Comparison of ENCODE assay signal across 9 mouse cellular contexts in genomic region chr7:141131904-141132755, GRCm38 (mm10). TPM values are rescaled to one million over a fixed set of nuclear protein-coding genes. Genes with fewer than 3 reads are reported as not detected.
DNase-seq lines count a peak whose midpoint lies in the region; ATAC-seq and TF ChIP-seq lines count a peak whose summit lies in the region.
"Had no signal": no experiment of that assay in that cellular context is flagged by ENCODE, and none has a peak within 500 bp of the region (broad histone marks: within the 10 kb centered on the region; RNA-seq: fewer than 3 reads in every experiment).

No protein-coding gene starts in this region.

- H3K4me2 ChIP-seq in heart, embryonic 16.5 days (ENCODE audit: low read depth, low read length) = peak overlapping the region; percentile 83
- peak overlapping the region; percentile 78 for H3K4me2 ChIP-seq in embryonic facial prominence, embryonic 15.5 days (replicated peaks)
- peak overlapping the region; percentile 78 for H3K4me2 ChIP-seq in kidney, postnatal 0 days (ENCODE audit: low read length)
- H3K4me2 ChIP-seq in myocyte (ENCODE audit: low read depth) = peak overlapping the region; percentile 77

- no peaks in the 10 kb centered on the region for H3K9me3 ChIP-seq in heart, embryonic 16.5 days (replicated peaks; ENCODE audit: control insufficient read depth, low read length)
- H3K9me3 ChIP-seq in embryonic facial prominence, embryonic 15.5 days (replicated peaks) = no peaks in the 10 kb centered on the region
- no peaks in the 10 kb centered on the region for H3K9me3 ChIP-seq in kidney, postnatal 0 days (replicated peaks; ENCODE audit: low read length)

- intact Hi-C loops in heart, postnatal 14 days (cut with DNase I) = loop anchor here (2.0 kb wide), 1 partner anchor 39 kb away; no protein-coding TSS in a partner anchor
- intact Hi-C loops in gastrocnemius, postnatal 14 days (cut with DNase I; ENCODE audit: low total_unique reads) = no loop called here

- peaks cover 13% of the 10 kb centered on the region for H3K4me1 ChIP-seq in heart, embryonic 16.5 days (ENCODE audit: control insufficient read depth, insufficient read depth, low read length)
- peaks cover 19% of the 10 kb centered on the region for H3K4me1 ChIP-seq in embryonic facial prominence, embryonic 15.5 days
- H3K4me1 ChIP-seq in kidney, postnatal 0 days (replicated peaks; ENCODE audit: insufficient read depth, low read length) = peaks cover 6% of the 10 kb centered on the region; the same call in 1 of the 2 replicates

- H3K36me3 ChIP-seq in heart, embryonic 16.5 days (ENCODE audit: control insufficient read depth, insufficient read depth) = peaks cover 8% of the 10 kb centered on the region
- H3K36me3 ChIP-seq in embryonic facial prominence, embryonic 15.5 days = peaks cover 22% of the 10 kb centered on the region
- peaks cover 18% of the 10 kb centered on the region; the same call in 1 of the 2 replicates for H3K36me3 ChIP-seq in kidney, postnatal 0 days (ENCODE audit: insufficient read depth, low read length)
- no peaks in the 10 kb centered on the region for H3K36me3 ChIP-seq in myocyte (ENCODE audit: control insufficient read depth, insufficient read depth)

- no peak for DNase-seq in heart, postnatal 14 days
- no peak for DNase-seq in kidney, postnatal 0 days (ENCODE audit: low spot score)
- DNase-seq in gastrocnemius, postnatal 14 days = no peak
- DNase-seq in Muller cell, postnatal 12 days (ENCODE audit: inconsistent ontology term) = no peak
- no peak for DNase-seq in frontal cortex, postnatal 14 days (ENCODE audit: low spot score in 2 of 2)

- peaks cover 12% of the 10 kb centered on the region for H3K79me2 ChIP-seq in myocyte (ENCODE audit: control insufficient read depth, insufficient read depth)

- peak overlapping the region; percentile 13; the same call in 1 of the 2 replicates for H3K27ac ChIP-seq in heart, embryonic 16.5 days (ENCODE audit: low read length)
- H3K27ac ChIP-seq in embryonic facial prominence, embryonic 15.5 days (replicated peaks) = no peak overlapping the region
- H3K27ac ChIP-seq in kidney, postnatal 0 days = peak overlapping the region; percentile 54; the same call in 1 of the 2 replicates

- H3K4me3 ChIP-seq in heart, embryonic 16.5 days (ENCODE audit: low read length) = peak overlapping the region; percentile 96
- peak overlapping the region; percentile 85 for H3K4me3 ChIP-seq in embryonic facial prominence, embryonic 15.5 days (replicated peaks)
- peak overlapping the region; percentile 97 for H3K4me3 ChIP-seq in kidney, postnatal 0 days (replicated peaks; ENCODE audit: low read depth, low read length)
- H3K4me3 ChIP-seq in myocyte = peak overlapping the region; percentile 58

- TF ChIP-seq CTCF in kidney, postnatal 0 days (IDR thresholded peaks at IDR 0.05; ENCODE audit: low read depth) = no peak

- no peaks in the 10 kb centered on the region for H3K27me3 ChIP-seq in heart, embryonic 16.5 days (ENCODE audit: control insufficient read depth, insufficient read depth, low read length)
- H3K27me3 ChIP-seq in embryonic facial prominence, embryonic 15.5 days = no peaks in the 10 kb centered on the region
- H3K27me3 ChIP-seq in kidney, postnatal 0 days (ENCODE audit: insufficient read depth, low read length) = no peaks in the 10 kb centered on the region
- H3K27me3 ChIP-seq in myocyte (ENCODE audit: control insufficient read depth, insufficient read depth, insufficient read length) = no peaks in the 10 kb centered on the region
- H3K27me3 ChIP-seq: Patski had no signal

- peak overlapping the region; percentile 39 for H3ac ChIP-seq in myocyte (ENCODE audit: control insufficient read depth, insufficient read length)

- 52% methylated on average over 12 of the region's 12 CpGs for WGBS in heart, embryonic 16.5 days
- WGBS in embryonic facial prominence, embryonic 15.5 days = 55% methylated on average over 12 of the region's 12 CpGs
- 56% methylated on average over 12 of the region's 12 CpGs for WGBS in kidney, postnatal 0 days

- H3K9ac ChIP-seq in heart, embryonic 16.5 days (ENCODE audit: low read length) = peak overlapping the region; percentile 98
- H3K9ac ChIP-seq in embryonic facial prominence, embryonic 15.5 days = peak overlapping the region; percentile 95
- peak overlapping the region; percentile 89 for H3K9ac ChIP-seq in kidney, postnatal 0 days (ENCODE audit: low read depth, low read length)

- no peak for TF ChIP-seq POLR2A in myocyte (IDR thresholded peaks at IDR 0.05; ENCODE audit: insufficient read length, low read depth)

- no peak for ATAC-seq in heart, embryonic 16.5 days (replicated peaks; ENCODE audit: extremely low read depth, insufficient read depth, low FRiP score)
- ATAC-seq in embryonic facial prominence, embryonic 15.5 days (ENCODE audit: insufficient number of reproducible peaks, low FRiP score, low TSS enrichment, low read depth) = no peak
- ATAC-seq in kidney, postnatal 0 days (replicated peaks; ENCODE audit: low FRiP score, low read depth) = no peak

TF ChIP-seq in myocyte, 11 proteins besides CTCF, POLR2A, EP300 and RAD21:
- TF ChIP-seq TCF3 (IDR thresholded peaks at IDR 0.05; ENCODE audit: insufficient read length, low read depth) (no peak), USF1 (IDR thresholded peaks at IDR 0.05; ENCODE audit: low read depth) (no peak)

RNA-seq across cellular contexts. Expression of gene Ptdss2, which starts 9.9 kb away (rescaled TPM):
- polyA plus RNA-seq in heart, embryonic 16.5 days (2015; fragmentation: Nextera tagmentation; extraction: Ambion mirVana) = 56.1 and 63.9 TPM in 2 replicates
- 10 to 100 TPM; 35.9 to 38.7 TPM for total RNA-seq in heart, postnatal 14 days (2021)
- polyA plus RNA-seq in embryonic facial prominence, embryonic 15.5 days (2015; fragmentation: Nextera tagmentation; extraction: Ambion mirVana) = 68.4 and 69.7 TPM in 2 replicates
- 75.3 and 85.1 TPM in 2 replicates for polyA plus RNA-seq in kidney, postnatal 0 days (2015; fragmentation: Nextera tagmentation; extraction: Ambion mirVana)
- polyA plus RNA-seq in myocyte (2012; fragmentation: generic; extraction: Trizol) = 28.0 TPM
- total RNA-seq in gastrocnemius, postnatal 14 days (2021) = 10 to 100 TPM; 15.5 to 21.9 TPM

RNA-seq across cellular contexts. Expression of gene Ano9, which starts 14.5 kb away (rescaled TPM):
- 0.49 and 1.00 TPM in 2 replicates for polyA plus RNA-seq in heart, embryonic 16.5 days (2015; fragmentation: Nextera tagmentation; extraction: Ambion mirVana)
- under 1 TPM; 0.10 to 0.29 TPM for total RNA-seq in heart, postnatal 14 days (2021)
- 18.2 and 20.7 TPM in 2 replicates for polyA plus RNA-seq in embryonic facial prominence, embryonic 15.5 days (2015; fragmentation: Nextera tagmentation; extraction: Ambion mirVana)
- polyA plus RNA-seq in kidney, postnatal 0 days (2015; fragmentation: Nextera tagmentation; extraction: Ambion mirVana) = 6.9 and 8.1 TPM in 2 replicates
- polyA plus RNA-seq in myocyte (2012; fragmentation: generic; extraction: Trizol) = not detected
- not detected for total RNA-seq in gastrocnemius, postnatal 14 days (2021)

RNA-seq across cellular contexts. Expression of gene Sigirr, which starts 31.8 kb away (rescaled TPM):
- polyA plus RNA-seq in heart, embryonic 16.5 days (2015; fragmentation: Nextera tagmentation; extraction: Ambion mirVana) = 7.4 and 8.5 TPM in 2 replicates
- 1 to 10 TPM; 8.0 to 8.1 TPM for total RNA-seq in heart, postnatal 14 days (2021)
- polyA plus RNA-seq in embryonic facial prominence, embryonic 15.5 days (2015; fragmentation: Nextera tagmentation; extraction: Ambion mirVana) = 6.1 and 6.8 TPM in 2 replicates
- 54.1 and 59.6 TPM in 2 replicates for polyA plus RNA-seq in kidney, postnatal 0 days (2015; fragmentation: Nextera tagmentation; extraction: Ambion mirVana)
- 4.8 TPM for polyA plus RNA-seq in myocyte (2012; fragmentation: generic; extraction: Trizol)
- 1 to 10 TPM; 2.8 to 3.2 TPM for total RNA-seq in gastrocnemius, postnatal 14 days (2021)

RNA-seq across cellular contexts. Expression of gene Rnh1, which starts 40.5 kb away (rescaled TPM):
- 96.9 and 111 TPM in 2 replicates for polyA plus RNA-seq in heart, embryonic 16.5 days (2015; fragmentation: Nextera tagmentation; extraction: Ambion mirVana)
- 10 to 100 TPM; 60.8 to 70.2 TPM for total RNA-seq in heart, postnatal 14 days (2021)
- polyA plus RNA-seq in embryonic facial prominence, embryonic 15.5 days (2015; fragmentation: Nextera tagmentation; extraction: Ambion mirVana) = 210 and 216 TPM in 2 replicates
- polyA plus RNA-seq in kidney, postnatal 0 days (2015; fragmentation: Nextera tagmentation; extraction: Ambion mirVana) = 136 and 147 TPM in 2 replicates
- 276 TPM for polyA plus RNA-seq in myocyte (2012; fragmentation: generic; extraction: Trizol)
- total RNA-seq in gastrocnemius, postnatal 14 days (2021) = 10 to 100 TPM; 48.4 to 50.3 TPM

RNA-seq across cellular contexts. Expression of gene Pkp3, which starts 54.1 kb away (rescaled TPM):
- polyA plus RNA-seq in heart, embryonic 16.5 days (2015; fragmentation: Nextera tagmentation; extraction: Ambion mirVana) = 4.1 and 5.2 TPM in 2 replicates
- total RNA-seq in heart, postnatal 14 days (2021) = under 1 TPM; 0.43 to 0.95 TPM
- polyA plus RNA-seq in embryonic facial prominence, embryonic 15.5 days (2015; fragmentation: Nextera tagmentation; extraction: Ambion mirVana) = 115 and 118 TPM in 2 replicates
- 11.1 and 13.4 TPM in 2 replicates for polyA plus RNA-seq in kidney, postnatal 0 days (2015; fragmentation: Nextera tagmentation; extraction: Ambion mirVana)
- polyA plus RNA-seq in myocyte (2012; fragmentation: generic; extraction: Trizol) = 0.25 TPM
- total RNA-seq in gastrocnemius, postnatal 14 days (2021) = not detected
